Mouse (Mus musculus): ENCODE results near the gene Pom121. TPM values are rescaled to one million over a fixed set of nuclear protein-coding genes. Genes with fewer than 3 reads are reported as not detected.

The Pom121 gene
- total RNA-seq, 2 experiments from 2014 or later, result 51.6 to 51.7 TPM

DNA sequence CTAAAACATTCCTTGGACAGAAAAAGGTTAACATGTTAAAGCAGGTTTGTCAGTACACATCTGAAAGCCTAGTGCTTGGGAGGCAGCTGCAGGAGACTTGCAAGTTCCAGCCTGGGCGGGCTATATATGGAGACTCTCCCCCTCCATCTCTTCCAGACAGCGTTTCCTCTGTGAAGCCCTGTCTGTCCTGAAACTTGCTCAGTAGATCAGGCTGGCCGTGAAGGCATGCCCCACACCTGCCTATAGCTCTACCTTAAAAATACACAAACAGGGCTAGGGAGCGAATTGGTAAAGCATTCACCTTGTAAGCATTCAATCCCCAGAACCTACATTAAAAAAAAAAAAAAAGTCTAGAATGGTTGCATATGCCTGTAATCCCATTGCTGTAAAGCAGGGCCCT lies 64.9 kb downstream of the Pom121 start:
- DNase-seq (ENCODE audit: low spot score in 2 of 2), result no peak
- intact Hi-C loops (cut with DNase I), result no loop called here

Small RNAs within 50 kb of the gene (microRNA-seq; reads per million reads assigned to microRNA genes)
- gene Mir7033, result 0.34 to 0.74 reads per million in 2 experiments

Other genes with a start within 250 kb of the Pom121 start
- 10 to 100 TPM; 30.1 to 30.7 TPM for gene Tbl2, start 244.9 kb downstream of the Pom121 start, total RNA-seq (2021)
- 10 to 100 TPM; 52.4 to 53.4 TPM for gene Bcl7b, start 226.3 kb downstream of the Pom121 start, total RNA-seq (2021)
- gene Baz1b, start 207.3 kb downstream of the Pom121 start, total RNA-seq (2021), result 10 to 100 TPM; 64.5 to 72.0 TPM
- 1 to 10 TPM; 6.5 to 7.2 TPM for gene Fzd9, start 143.3 kb downstream of the Pom121 start, total RNA-seq (2021)
- gene Fkbp6, start 44.5 kb downstream of the Pom121 start, total RNA-seq (2021), result under 1 TPM in 1 of 2 experiments, not detected in 1; 0.50 TPM
- gene Trim50, start 41.3 kb downstream of the Pom121 start, total RNA-seq (2021), result not detected
- gene Nsun5, start 24.6 kb downstream of the Pom121 start, total RNA-seq (2021), result 10 to 100 TPM; 15.7 to 18.8 TPM
- gene Hip1, start 150.6 kb upstream of the Pom121 start, total RNA-seq (2021), result 10 to 100 TPM; 44.3 to 59.7 TPM
- not detected for gene Ccl26, start 169.0 kb upstream of the Pom121 start, total RNA-seq (2021)
- gene Ccl24, start 178.5 kb upstream of the Pom121 start, total RNA-seq (2021), result under 1 TPM; 0.46 to 0.50 TPM
- 10 to 100 TPM; 83.8 to 86.5 TPM for gene Rhbdd2, start 238.1 kb upstream of the Pom121 start, total RNA-seq (2021)

Measured in left cerebral cortex, postnatal 25 days (tissue).